Mouse (Mus musculus) erythroblast, adult 5-6 weeks (primary cell): Measurements from ENCODE around the gene Asb1. TPM values are rescaled to one million over a fixed set of nuclear protein-coding genes. Genes with fewer than 3 reads are reported as not detected.

Source experiments
- ATAC-seq: replicated peaks from 2 replicates; pipeline ENCODE4 v1.8.0; 2016; ENCODE audit warnings: moderate number of reproducible peaks, mild to moderate bottlenecking, moderate TSS enrichment, inconsistent platforms; ENCODE audit not compliant: poor library complexity, low FRiP score, severe bottlenecking
- total RNA-seq, 2 experiments: library from RNA; stranded (forward) in 1 of 2; stranded (reverse) in 1 of 2; fragments of 150-400 nt in 1 of 2; fragments of 200-764, 138-1000 nt in 1 of 2; gene quantifications; 2 replicates each; pipeline versions ENCODE4 v1.2.3 to v1.2.4; 2015 to 2017; ENCODE audit warnings: low replicate concordance in 2 of 2

Gene Asb1
- total RNA-seq, 2 experiments from 2014 or later = 106 to 299 TPM

GRCm38 (mm10) chr1:91600671-91601361, 60.5 kb downstream of the Asb1 start:
- ATAC-seq = 0 out of 2 replicates have a peak, but pooled peaks have one; percentile 27

- ATAC-seq = no peak
Measured at GRCm38 (mm10) chr1:91601362-91602096, 61.2 kb downstream of the Asb1 start.

- no peak for ATAC-seq
Measured at GRCm38 (mm10) chr1:91605632-91606031, 65.3 kb downstream of the Asb1 start.

- ATAC-seq = no peak
Measured at GRCm38 (mm10) chr1:91606701-91607100, 66.4 kb downstream of the Asb1 start.

- ATAC-seq = no peak
Measured at GRCm38 (mm10) chr1:91607141-91607540, 66.8 kb downstream of the Asb1 start.

Other genes starting within 250 kb of the Asb1 start
- 6.9 and 15.3 TPM in 2 replicates for gene Scly, start 242.2 kb upstream of the Asb1 start, total RNA-seq (2015; ENCODE audit: low replicate concordance)
- gene Scly, start 242.2 kb upstream of the Asb1 start, total RNA-seq (2017; ENCODE audit: low replicate concordance) = 16.6 and 18.8 TPM in 2 replicates
- gene Espnl, start 218.5 kb upstream of the Asb1 start, total RNA-seq (2015; ENCODE audit: low replicate concordance) = not detected in 2 replicates
- 0.14 and 0.26 TPM in 2 replicates for gene Espnl, start 218.5 kb upstream of the Asb1 start, total RNA-seq (2017; ENCODE audit: low replicate concordance)
- not detected in 2 replicates for gene Klhl30, start 189.5 kb upstream of the Asb1 start, total RNA-seq (2015; ENCODE audit: low replicate concordance)
- gene Klhl30, start 189.5 kb upstream of the Asb1 start, total RNA-seq (2017; ENCODE audit: low replicate concordance) = 0.51 and 0.56 TPM in 2 replicates
- 0.42 and 2.7 TPM in 2 replicates for gene Erfe, start 174.1 kb upstream of the Asb1 start, total RNA-seq (2015; ENCODE audit: low replicate concordance)
- 0.70 TPM in 1 of 2 replicates, not detected in the other for gene Erfe, start 174.1 kb upstream of the Asb1 start, total RNA-seq (2017; ENCODE audit: low replicate concordance)
- gene Ilkap, start 141.7 kb upstream of the Asb1 start, total RNA-seq (2015; ENCODE audit: low replicate concordance) = 32.6 and 82.0 TPM in 2 replicates
- 55.6 and 70.8 TPM in 2 replicates for gene Ilkap, start 141.7 kb upstream of the Asb1 start, total RNA-seq (2017; ENCODE audit: low replicate concordance)
- 2.5 and 4.8 TPM in 2 replicates for gene Hes6, start 126.5 kb upstream of the Asb1 start, total RNA-seq (2015; ENCODE audit: low replicate concordance)
- 4.2 and 5.0 TPM in 2 replicates for gene Hes6, start 126.5 kb upstream of the Asb1 start, total RNA-seq (2017; ENCODE audit: low replicate concordance)
- gene Per2, start 81.2 kb upstream of the Asb1 start, total RNA-seq (2015; ENCODE audit: low replicate concordance) = 1.9 and 2.7 TPM in 2 replicates
- gene Per2, start 81.2 kb upstream of the Asb1 start, total RNA-seq (2017; ENCODE audit: low replicate concordance) = 1.7 and 2.0 TPM in 2 replicates
- 1.0 and 1.3 TPM in 2 replicates for gene Traf3ip1, start 45.9 kb upstream of the Asb1 start, total RNA-seq (2015; ENCODE audit: low replicate concordance)
- 0.51 and 2.6 TPM in 2 replicates for gene Traf3ip1, start 45.9 kb upstream of the Asb1 start, total RNA-seq (2017; ENCODE audit: low replicate concordance)